Comparison of ENCODE assay signal across 21 mouse cellular contexts in genomic region chr5:125493093-125493423, GRCm38 (mm10). TPM values are rescaled to one million over a fixed set of nuclear protein-coding genes. Genes with fewer than 3 reads are reported as not detected.
"Had no signal": no experiment of that assay in that cellular context is flagged by ENCODE, and none has a peak within 500 bp of the region (broad histone marks: within the 10 kb centered on the region; RNA-seq: fewer than 3 reads in every experiment).

No protein-coding gene starts in this region.

- H3K4me3 ChIP-seq: left cerebral cortex, adult 2 months; limb, embryonic 12.5 days; limb, embryonic 15.5 days; lung, embryonic 15.5 days; megakaryocyte, embryonic 14.5 days; midbrain, embryonic 15.5 days; neural tube, embryonic 13.5 days; stomach, embryonic 15.5 days had no signal

- H3K9ac ChIP-seq: limb, embryonic 12.5 days; limb, embryonic 15.5 days; liver, embryonic 14.5 days; liver, postnatal 0 days; lung, embryonic 15.5 days; midbrain, embryonic 15.5 days; neural tube, embryonic 13.5 days; stomach, embryonic 15.5 days had no signal

- H3K9me3 ChIP-seq: limb, embryonic 12.5 days; limb, embryonic 15.5 days; lung, embryonic 15.5 days; megakaryocyte, embryonic 14.5 days; midbrain, embryonic 15.5 days; neural tube, embryonic 13.5 days; stomach, embryonic 15.5 days had no signal

- DNase-seq: kidney, adult 18-20 months; kidney, adult 9 months; kidney, postnatal 14 days; kidney, postnatal 4 days; liver, postnatal 0 days; retina, postnatal 1 day; right cerebral cortex, postnatal 25 days; spleen, adult 18-20 months; thymus, postnatal 25 days had no signal

- H3K4me2 ChIP-seq: limb, embryonic 12.5 days; limb, embryonic 15.5 days; liver, embryonic 11.5 days; lung, embryonic 15.5 days; midbrain, embryonic 11.5 days; midbrain, embryonic 15.5 days; neural tube, embryonic 13.5 days; stomach, embryonic 15.5 days had no signal

- ATAC-seq: liver, postnatal 0 days; midbrain, embryonic 15.5 days had no signal

- H3K27ac ChIP-seq: left cerebral cortex, adult 2 months; limb, embryonic 12.5 days; limb, embryonic 15.5 days; liver, embryonic 14.5 days; lung, embryonic 15.5 days; midbrain, embryonic 15.5 days; neural tube, embryonic 13.5 days; stomach, embryonic 15.5 days had no signal

- H3K27me3 ChIP-seq: limb, embryonic 12.5 days; limb, embryonic 15.5 days; lung, embryonic 15.5 days; megakaryocyte, embryonic 14.5 days; midbrain, embryonic 15.5 days; neural tube, embryonic 13.5 days; stomach, embryonic 15.5 days had no signal

- H3K4me1 ChIP-seq: limb, embryonic 12.5 days; lung, embryonic 15.5 days; stomach, embryonic 15.5 days had no signal

RNA-seq across cellular contexts. Expression of gene Tmem132b, which starts 38.5 kb away (rescaled TPM):
- polyA plus RNA-seq: liver, embryonic 14.5 days; liver, postnatal 0 days; thymus, postnatal 0 days had no signal
